Mouse (Mus musculus) embryo, embryonic 10.5 days (tissue): ENCODE measurements around the gene Islr.
A peak's percentile ranks its signal among the peaks of the same experiment; 100 is the strongest.
"Not testable (repeated sequence)": the region's sequence is repeated elsewhere in the genome, so short reads cannot be mapped to it uniquely, and the experiment has no call there.

ENCODE experiments used
- DNase-seq: peaks from one replicate; pipeline ENCODE4 v3.0.0-alpha.2; 2015; ENCODE audit warnings: low spot score

Islr gene

GRCm38 (mm10) chr9:58203516-58204447 is at the start of gene Islr, which contains the start of gene Islr2:
TSS of gene Islr (minus strand) at chr9:58204306.
TSS of gene Islr2 (minus strand) at chr9:58204319.
- peak; percentile 88 for DNase-seq

GRCm38 (mm10) chr9:58253805-58254122 is 49.7 kb upstream of the Islr start:
- DNase-seq = not testable (repeated sequence)

GRCm38 (mm10) chr9:58253033-58253804 is 49.1 kb upstream of the Islr start, which contains the start of gene Stoml1:
TSS of gene Stoml1 (plus strand) at chr9:58253164.
- DNase-seq = peak; percentile 97

GRCm38 (mm10) chr9:58250730-58251129 is 46.6 kb upstream of the Islr start:
- not testable (repeated sequence) for DNase-seq

- no peak for DNase-seq
Measured at GRCm38 (mm10) chr9:58250322-58250721, 46.2 kb upstream of the Islr start.

GRCm38 (mm10) chr9:58249592-58250192 is 45.6 kb upstream of the Islr start, which contains the start of gene Pml:
TSS of gene Pml (minus strand) at chr9:58249786.
- DNase-seq = peak; percentile 80

GRCm38 (mm10) chr9:58248746-58249413 is 44.8 kb upstream of the Islr start:
- no peak for DNase-seq

GRCm38 (mm10) chr9:58247064-58247759 is 43.1 kb upstream of the Islr start:
- DNase-seq = peak; percentile 88

GRCm38 (mm10) chr9:58246083-58246591 is 42.0 kb upstream of the Islr start:
- no peak for DNase-seq

GRCm38 (mm10) chr9:58243696-58244095 is 39.6 kb upstream of the Islr start:
- no peak for DNase-seq

- DNase-seq = no peak
Measured at GRCm38 (mm10) chr9:58242696-58243095, 38.6 kb upstream of the Islr start.

GRCm38 (mm10) chr9:58241780-58242485 is 37.8 kb upstream of the Islr start:
- no peak for DNase-seq

- no peak for DNase-seq
Measured at GRCm38 (mm10) chr9:58234502-58235015, 30.5 kb upstream of the Islr start.

- no peak for DNase-seq
Measured at GRCm38 (mm10) chr9:58232374-58232773, 28.3 kb upstream of the Islr start.

GRCm38 (mm10) chr9:58231746-58232145 is 27.6 kb upstream of the Islr start:
- no peak for DNase-seq

- DNase-seq = no peak
Measured at GRCm38 (mm10) chr9:58228777-58229466, 24.8 kb upstream of the Islr start.

GRCm38 (mm10) chr9:58225915-58226913 is 22.1 kb upstream of the Islr start:
- peak; percentile 74 for DNase-seq

GRCm38 (mm10) chr9:58224356-58224755 is 20.2 kb upstream of the Islr start:
- DNase-seq = no peak
